Mouse (Mus musculus): ENCODE data around the gene Sdk1. TPM values are rescaled to one million over a fixed set of nuclear protein-coding genes. Genes with fewer than 3 reads are reported as not detected.
A peak's percentile ranks its signal among the peaks of the same experiment; 100 is the strongest.

The Sdk1 gene
- polyA plus RNA-seq (2017; shearing (Covaris generic)), result not detected

- peak; percentile 92 for ATAC-seq
Observed at GRCm38 (mm10) chr5:141240841-141241543, at the start of gene Sdk1. Gene Sdk1 (plus strand): TSS chr5:141241490.

DNA sequence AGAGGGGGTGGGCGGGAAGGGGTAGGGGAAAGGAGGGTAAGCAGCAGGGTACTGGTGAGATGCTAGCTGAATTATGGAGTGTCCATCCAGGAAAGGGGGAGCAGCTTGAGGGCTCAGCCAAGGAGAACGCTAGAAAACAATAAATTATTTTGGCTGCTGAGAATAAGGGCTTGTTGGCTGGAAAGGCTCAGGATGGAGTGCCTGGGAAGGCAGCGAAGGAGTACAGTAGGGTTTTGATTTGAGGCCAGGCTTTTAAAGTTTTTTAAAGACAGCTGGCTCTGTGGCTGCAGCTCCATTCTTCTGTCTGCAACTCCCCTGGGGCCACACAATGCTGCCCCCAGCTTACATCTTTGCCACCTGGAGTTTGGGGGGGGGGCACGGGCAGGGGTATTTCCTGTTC lies 44.0 kb upstream of the Sdk1 start:
- no peak for ATAC-seq

GRCm38 (mm10) chr5:141202276-141203065 lies 38.8 kb upstream of the Sdk1 start:
- no peak for ATAC-seq

GRCm38 (mm10) chr5:141207061-141207460 lies 34.2 kb upstream of the Sdk1 start:
- no peak for ATAC-seq

DNA sequence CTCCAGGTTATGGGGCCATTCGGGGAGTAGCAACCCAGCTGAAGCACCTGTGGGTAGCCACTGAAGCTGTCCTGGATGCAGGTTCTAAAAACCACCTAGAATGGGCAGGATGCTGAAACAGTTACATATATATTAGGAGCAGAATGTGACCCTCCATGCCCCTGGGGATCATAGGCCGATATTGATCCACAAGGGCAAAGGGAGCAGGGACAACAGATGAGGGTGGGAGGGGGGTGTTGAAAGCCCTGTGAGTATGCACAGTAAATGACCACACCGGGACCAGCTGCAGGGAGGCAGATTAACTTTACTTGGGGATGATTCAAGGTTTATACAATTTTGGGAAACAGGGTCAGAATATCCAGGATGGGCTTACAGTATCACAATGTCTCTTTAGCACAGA lies 16.0 kb upstream of the Sdk1 start:
- ATAC-seq, result no peak

DNA sequence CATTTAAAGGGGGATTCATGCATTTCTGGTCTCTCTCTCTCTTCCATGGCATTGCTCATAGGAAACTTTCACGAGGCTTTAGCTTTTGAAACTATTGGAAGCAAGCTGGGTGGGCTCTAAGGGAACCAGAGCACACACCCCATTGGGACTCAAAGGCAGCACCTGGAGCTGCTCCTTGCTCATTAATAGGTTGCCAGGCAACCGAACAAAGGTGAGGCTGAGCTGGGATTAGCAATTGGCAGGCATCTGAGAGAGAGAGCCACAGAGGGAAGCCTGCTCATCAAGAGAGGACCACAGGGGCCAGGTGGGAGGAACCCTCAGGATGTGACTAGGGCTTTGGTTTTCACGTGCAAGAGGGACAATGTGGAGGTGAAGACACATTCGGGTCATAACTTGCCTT lies 7.0 kb upstream of the Sdk1 start:
- ATAC-seq, result no peak

GRCm38 (mm10) chr5:141239401-141239800 lies 1.9 kb upstream of the Sdk1 start:
- no peak for ATAC-seq

- ATAC-seq, result no peak
Observed at GRCm38 (mm10) chr5:141240441-141240840, 849 bp upstream of the Sdk1 start.

- ATAC-seq, result no peak
Observed at GRCm38 (mm10) chr5:141241645-141242284, 475 bp downstream of the Sdk1 start.

DNA sequence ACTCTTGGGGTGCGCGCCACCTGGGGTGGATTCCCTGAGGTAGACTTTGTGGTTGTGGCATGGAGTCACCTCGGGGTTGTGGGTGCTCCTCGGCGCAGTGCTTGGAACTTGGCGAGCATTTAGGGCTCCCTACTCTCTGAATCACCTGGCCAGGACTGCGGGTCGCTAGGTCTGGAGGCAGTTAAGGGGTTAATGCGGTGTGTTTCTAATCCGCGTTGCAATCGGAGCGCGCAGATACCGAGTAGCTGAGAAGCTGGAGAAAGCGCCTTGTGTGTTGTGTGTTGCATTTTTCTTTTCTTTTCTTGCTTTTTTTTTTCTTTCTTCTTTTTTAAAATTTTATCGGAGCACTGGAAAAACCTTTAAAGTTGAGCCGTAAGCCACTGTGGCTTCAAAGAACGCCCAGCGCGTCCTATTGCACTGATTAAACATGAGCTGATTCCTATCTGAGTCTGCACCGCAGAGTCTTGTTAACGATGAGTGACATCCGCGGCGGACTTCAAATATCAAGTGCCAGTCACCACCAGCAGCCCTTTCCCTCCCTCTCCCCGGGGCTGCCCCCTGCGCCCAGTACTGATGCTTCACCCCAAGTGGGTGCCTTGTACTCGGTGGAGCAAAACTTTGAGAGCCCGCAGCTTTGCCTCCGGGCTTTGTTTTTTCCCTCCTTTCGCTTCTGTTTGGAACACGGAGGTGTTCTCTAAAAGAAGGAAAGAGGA lies 2.1 kb downstream of the Sdk1 start:
- ATAC-seq, result peak; percentile 17

DNA sequence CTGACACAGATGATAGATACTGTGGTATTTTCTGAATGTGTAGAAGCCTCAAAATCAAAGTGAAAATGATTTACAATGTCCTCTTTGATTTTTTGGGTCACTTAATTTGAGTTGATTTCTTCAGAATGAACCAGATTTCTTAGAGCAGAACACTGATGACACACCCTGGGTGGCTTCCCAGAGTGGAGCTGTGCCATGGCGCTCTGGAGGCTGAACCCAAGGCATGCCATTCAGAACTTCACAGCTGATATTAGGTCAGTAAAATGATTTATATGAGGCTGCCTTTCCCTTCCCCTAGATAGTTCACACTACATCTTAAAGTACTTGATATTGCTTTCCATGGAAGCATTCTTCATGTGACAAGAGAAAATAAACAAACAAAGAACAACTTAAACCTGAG lies 23.0 kb downstream of the Sdk1 start:
- no peak for ATAC-seq

DNA sequence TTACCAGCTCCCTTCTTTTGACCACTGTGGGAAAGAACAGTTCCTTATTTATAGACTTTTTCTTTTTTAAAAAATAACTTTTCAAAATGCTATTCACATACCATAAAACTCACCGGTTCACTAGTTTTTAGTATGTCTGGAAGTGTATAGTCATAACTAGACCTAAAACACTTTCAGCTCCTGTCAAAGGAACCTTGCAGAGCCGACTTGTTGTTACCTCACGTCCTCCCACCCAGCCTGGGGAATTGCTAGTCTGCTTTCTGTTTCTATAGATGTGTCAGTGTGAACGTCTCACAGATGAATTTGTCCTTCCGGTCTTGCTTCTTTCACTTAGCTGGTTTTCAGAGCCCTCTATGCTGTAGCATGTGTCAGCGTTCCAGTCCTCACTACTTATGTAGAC lies 35.8 kb downstream of the Sdk1 start:
- no peak for ATAC-seq

DNA sequence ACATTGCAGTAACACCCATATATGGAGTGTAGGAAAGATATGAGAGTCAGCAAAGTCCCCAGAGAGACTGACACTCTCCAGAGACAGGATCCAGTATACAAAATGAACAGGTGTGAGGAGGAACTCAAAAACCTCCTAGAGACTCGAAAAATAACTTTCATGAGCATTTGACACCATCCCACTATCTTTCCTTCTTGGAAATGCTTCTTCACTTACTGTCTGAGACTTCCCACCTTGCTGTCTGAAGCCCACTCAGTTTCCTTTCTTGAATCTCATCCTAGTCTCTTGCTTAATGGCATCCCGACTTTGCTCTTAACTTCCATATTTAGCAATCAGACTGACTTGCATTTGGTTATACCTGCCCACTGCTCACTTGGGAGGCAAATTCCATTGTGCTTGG lies 40.5 kb downstream of the Sdk1 start:
- no peak for ATAC-seq

GRCm38 (mm10) chr5:141289611-141290010 lies 48.3 kb downstream of the Sdk1 start:
- ATAC-seq, result no peak

DNA sequence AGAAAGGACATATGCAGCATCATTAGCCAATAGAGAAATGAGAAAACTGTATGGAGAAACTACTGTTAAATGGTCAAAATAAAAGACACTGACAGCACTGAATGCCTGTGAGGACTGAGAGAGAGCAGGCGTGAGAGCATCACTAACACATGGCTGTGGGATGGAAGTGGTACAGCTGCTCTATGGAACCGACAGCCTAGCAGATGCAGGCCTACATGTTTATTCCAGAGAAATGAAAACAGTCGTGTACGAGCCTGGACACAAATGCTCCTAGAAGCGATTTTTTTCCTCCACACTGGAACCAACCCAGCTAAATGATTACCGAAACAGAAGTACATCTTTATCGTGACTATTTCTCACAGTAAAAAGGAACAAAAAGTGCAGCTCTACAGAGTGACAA lies 54.0 kb downstream of the Sdk1 start:
- ATAC-seq, result no peak

DNA sequence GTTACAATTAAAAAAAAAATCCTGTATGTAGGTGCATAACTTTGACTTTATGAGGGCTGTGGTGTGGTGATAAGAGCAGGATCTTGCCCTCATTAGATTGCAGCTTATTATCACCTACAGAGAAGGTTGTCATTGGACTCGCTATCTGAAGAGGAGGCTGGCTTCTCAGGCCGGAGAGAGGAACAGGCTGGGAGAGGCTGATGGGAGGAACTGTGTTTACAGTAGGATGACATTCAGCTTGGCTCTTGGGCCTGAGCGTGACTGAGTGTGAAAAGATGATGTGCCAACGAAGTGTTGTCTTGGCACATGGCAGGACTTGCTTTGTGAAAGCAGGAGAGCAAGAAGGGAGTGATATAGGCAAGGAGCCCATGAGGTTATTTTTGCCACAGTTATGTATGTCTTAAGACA lies 61.0 kb downstream of the Sdk1 start:
- ATAC-seq, result no peak

GRCm38 (mm10) chr5:141303746-141304145 lies 62.5 kb downstream of the Sdk1 start:
- ATAC-seq, result no peak

DNA sequence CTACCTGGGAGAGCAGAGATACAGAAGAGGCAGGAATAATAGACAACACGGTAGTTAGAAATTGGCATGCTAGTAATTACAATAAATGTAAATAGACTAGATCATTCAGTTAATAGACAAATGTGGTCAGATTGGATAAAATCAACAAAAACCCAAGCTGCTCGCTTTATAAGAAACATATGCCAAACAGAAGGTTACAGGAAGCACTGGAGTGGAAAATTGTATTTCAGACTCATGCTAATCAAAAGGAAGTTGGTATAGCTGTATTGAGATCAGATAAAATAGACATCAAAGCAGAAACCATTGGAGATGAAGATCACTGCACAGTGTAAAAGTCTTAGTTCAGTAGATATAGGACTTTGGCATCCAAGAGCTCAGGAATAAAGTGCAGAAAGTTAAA lies 63.4 kb downstream of the Sdk1 start:
- ATAC-seq, result no peak

DNA sequence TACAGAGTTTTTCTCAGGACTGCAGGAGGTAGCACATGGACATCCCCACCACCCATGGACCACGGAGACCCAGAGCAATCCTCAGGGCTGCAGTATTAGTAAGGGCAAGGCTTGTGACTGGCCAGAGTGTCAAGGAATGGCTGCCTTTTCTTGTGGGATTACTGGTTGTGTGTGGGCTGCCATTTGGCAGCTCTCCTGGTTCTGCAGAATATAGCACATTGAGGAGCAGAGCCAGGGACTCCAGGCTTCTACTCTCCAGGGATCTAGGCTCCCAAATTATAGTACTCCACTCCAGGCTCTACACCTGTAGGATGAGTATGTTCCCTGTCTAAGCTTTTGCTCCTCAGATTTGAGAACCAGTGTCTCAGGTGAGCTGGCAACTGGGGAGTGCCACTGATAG lies 69.4 kb downstream of the Sdk1 start:
- ATAC-seq, result no peak

GRCm38 (mm10) chr5:141311801-141312200 lies 70.5 kb downstream of the Sdk1 start:
- ATAC-seq, result no peak

DNA sequence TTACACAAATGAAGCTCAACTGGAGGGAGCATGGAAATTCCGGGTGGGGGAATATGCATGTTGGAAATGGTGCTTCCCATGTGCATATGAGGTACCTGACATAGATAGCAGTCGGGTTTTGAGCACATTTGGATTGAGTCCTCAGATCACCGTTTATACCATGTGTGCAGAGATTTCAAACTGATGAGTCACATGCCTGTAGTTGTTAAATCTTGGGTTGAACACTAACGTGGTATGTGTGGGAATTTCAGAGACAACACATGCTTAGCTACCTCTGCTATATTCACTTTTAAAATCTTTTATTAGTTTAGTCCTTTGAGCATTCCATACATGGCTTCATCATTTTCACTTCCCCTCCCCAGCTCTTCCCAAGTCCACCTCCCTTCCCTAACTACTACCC lies 71.0 kb downstream of the Sdk1 start:
- no peak for ATAC-seq

GRCm38 (mm10) chr5:141317095-141317494 lies 75.8 kb downstream of the Sdk1 start:
- ATAC-seq, result no peak

- no peak for ATAC-seq
Observed at GRCm38 (mm10) chr5:141324910-141325309, 83.6 kb downstream of the Sdk1 start.

All from CD4-positive, CD25-positive, alpha-beta regulatory T cell, adult 4 months (primary cell).